Mouse (Mus musculus) thymus, adult 18-20 months (tissue): ENCODE results near the gene Mmp14.

ENCODE experiments used
- DNase-seq, 2 experiments: peaks; one replicate each; pipeline ENCODE4 v3.0.0; 2022; ENCODE audit warnings: mixed read lengths in 2 of 2

Gene Mmp14

DNA sequence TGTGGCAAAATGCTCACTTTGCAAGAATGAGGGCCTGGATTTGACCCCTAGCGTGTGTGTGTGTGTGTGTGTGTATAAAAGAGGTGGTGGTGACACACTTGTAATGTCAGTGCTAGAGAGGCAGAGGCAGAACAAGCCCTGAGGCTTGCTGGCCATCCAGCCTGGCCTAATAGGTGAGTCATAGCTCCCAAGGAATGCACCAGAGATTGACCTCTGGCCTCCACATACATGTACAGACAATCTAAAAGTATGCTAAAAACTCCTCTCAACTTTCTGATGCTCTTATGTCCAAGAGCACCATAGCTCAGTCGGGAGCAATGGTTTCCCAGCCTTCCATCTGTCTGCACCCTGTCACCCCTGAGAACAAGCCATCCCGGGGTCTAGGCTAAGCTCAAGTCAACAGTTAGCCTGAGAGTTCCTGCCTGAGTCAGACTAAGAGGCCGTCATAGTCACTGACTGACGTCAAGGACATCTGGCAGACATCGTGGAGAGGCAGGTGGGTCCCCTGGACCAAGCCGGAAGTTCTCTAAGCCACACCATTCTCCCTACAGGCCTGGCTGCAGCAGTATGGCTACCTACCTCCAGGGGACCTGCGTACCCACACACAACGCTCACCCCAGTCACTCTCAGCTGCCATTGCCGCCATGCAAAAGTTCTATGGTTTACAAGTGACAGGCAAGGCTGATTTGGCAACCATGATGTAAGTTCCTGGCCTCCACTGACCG is 3.9 kb downstream of the Mmp14 start:
- no peak for DNase-seq

DNA sequence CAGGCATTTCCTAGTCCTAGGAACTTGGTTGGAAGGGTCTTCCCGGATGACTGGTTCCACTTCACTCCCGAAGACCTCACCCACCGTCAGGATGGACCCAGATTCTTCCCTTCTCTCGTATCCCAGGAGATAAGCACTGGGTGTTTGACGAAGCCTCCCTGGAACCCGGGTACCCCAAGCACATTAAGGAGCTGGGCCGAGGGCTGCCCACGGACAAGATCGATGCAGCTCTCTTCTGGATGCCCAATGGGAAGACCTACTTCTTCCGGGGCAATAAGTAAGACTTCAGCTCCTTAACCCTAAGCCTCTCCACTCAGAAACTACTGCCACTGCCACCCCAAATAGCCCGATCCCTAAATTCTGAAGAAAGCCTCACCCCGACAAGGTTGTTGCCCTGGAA is 7.7 kb downstream of the Mmp14 start:
- DNase-seq: no peak

GRCm38 (mm10) chr14:54439610-54440009 is 8.2 kb downstream of the Mmp14 start:
- no peak for DNase-seq

DNA sequence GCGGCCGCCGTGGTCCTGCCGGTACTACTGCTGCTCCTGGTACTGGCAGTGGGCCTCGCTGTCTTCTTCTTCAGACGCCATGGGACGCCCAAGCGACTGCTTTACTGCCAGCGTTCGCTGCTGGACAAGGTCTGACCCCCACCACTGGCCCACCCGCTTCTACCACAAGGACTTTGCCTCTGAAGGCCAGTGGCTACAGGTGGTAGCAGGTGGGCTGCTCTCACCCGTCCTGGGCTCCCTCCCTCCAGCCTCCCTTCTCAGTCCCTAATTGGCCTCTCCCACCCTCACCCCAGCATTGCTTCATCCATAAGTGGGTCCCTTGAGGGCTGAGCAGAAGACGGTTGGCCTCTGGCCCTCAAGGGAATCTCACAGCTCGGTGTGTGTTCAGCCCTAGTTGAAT is 9.1 kb downstream of the Mmp14 start:
- no peak for DNase-seq

GRCm38 (mm10) chr14:54441365-54441764 is 10.0 kb downstream of the Mmp14 start:
- no peak for DNase-seq

DNA sequence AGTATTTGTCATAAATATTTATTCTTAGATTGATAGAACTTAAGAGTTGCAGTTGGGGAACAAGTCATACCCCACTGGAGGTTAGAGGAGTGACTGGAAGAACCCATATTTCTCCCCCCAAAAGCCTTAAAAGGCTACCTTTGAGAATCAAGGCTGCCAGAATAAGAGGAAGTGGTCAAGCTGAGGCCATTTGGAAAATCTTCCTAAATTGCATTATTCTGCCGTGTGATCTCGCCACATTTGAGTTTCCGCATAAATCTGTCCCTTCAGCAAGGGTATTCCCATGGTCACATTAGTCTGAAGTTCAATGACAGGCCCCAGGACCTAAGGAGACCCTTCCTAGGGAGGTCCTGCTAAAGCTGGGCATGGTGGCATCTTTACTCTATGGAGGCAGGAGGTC is 11.1 kb downstream of the Mmp14 start:
- DNase-seq: no peak

- DNase-seq: no peak
Observed at GRCm38 (mm10) chr14:54443196-54443595, 11.8 kb downstream of the Mmp14 start.

- no peak for DNase-seq
Observed at GRCm38 (mm10) chr14:54443712-54444618, 12.6 kb downstream of the Mmp14 start.

DNA sequence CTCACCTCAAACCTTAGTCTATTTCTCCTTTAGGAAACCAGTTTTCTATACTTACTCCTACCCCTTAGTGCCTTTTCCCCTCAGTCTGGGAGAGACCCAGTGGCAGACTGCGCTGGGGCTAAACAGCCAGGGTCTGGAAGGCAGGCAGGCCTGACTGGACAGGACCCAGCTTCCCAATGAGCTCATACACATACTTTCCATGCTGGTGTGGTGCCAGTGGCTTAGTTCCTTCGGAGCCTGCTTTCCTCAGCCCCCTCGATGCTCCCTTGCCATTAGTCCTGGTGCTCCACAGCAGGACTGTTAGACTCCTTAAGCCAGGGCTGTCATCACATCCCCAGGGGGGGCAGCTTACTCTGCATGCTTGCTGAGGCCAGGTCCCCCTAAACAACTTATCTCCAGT is 14.1 kb downstream of the Mmp14 start:
- DNase-seq: no peak

DNA sequence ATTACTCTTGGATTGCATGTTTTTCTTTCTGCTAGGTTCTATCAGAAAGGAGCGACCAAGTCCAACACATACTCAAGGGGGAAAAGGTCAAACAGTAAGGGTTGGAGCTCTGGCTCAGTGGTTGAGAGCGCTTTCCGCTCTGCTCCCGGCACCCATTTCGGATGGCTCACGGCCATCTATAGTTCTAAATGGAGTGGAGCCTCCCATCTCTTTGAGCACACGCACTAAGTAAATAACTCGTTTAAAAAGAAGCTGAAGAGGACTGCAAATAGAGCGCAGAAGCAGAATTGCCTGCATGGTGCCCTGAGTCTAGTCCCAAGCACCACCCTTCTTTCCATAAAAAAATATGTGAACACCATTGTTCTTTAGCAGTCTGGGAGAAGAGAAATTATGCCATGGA is 22.2 kb downstream of the Mmp14 start:
- no peak for DNase-seq

DNA sequence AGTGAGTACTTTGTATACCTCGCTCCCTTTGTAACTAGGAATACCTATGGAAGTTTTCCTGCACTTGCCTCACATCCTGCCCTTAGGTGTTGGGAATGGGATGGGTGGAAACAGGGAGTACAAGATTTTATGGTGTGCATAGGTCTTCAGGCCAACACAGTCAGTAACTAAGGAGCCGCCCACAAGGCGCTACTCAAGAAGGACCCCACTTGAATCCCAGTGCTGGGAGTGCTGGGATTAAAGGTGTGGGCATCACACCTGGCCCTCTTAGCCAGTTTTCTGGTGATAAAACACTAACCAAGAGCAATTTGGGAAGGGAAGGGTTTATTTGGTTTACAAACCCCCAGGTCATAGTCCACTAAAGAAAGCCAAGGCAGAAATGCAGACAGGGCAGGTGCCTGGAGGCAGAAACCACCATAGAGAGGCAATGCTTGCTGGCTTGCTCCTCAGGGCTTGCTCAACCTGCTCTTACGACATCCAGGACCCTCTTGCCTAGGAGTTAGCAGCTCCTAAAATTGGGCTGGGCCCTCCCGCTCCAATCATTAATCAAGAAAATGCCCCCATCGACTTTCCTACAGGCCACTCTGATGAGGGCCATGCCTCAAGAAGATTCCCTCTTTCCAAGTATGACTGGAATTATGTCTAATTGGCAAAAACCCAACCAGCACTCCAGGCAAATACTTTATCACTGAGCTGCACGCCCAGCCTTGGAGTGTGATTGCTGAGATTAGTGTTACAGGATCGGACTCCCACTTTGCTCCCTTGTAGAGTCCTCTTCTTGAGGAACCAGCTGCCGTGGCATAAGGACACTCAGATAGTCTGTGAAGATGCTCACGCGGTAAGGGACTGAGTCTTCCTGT is 23.5 kb downstream of the Mmp14 start:
- DNase-seq: no peak

DNA sequence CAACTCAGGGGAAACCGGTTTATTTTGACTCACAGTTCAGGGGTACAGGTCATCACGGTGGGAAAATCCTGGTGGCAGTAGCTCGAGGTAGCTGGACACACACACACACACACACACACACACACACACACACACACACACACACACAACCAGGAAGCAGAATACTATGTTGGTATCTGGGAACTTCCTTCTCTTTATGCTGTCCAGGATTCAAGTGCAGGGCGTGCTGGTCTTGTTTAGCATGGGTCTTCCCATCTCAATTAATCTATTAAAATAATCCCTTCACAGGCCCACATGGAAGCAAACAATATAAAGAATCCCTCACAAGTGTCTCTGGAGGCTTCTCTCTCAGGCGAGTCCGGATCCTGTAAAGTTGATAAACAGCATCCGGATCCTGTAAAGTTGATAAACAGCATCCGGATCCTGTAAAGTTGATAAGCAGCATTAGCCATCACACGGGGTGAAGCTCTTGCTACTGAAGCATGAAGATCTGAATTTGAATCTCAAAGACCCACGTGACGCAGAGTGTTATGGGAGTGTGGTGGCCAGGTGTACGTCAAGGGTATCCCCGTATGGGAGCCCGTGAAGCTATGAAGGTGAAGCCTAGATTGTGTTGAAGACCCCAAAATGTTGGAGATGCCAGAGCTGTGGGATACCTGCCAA is 26.6 kb downstream of the Mmp14 start:
- no peak for DNase-seq

GRCm38 (mm10) chr14:54462146-54462545 is 30.7 kb downstream of the Mmp14 start:
- DNase-seq: no peak

- DNase-seq: no peak
Observed at GRCm38 (mm10) chr14:54463108-54463958, 31.9 kb downstream of the Mmp14 start.

DNA sequence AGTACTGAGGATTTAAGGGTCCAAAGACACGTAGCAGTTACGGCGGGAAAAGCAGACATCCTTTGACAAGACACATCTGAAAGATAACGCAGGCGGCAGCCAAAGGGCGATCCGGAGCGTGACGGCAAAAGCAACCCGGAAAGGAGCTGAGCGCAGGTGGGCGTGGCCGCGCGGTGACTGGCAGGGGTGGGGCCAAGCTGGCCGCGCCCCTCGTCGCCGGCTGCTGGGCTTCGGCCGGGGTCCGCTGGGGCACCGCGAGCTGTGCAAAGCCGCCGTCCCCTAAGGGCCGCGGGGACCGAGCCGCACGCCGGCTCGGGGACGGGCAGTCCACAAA is 32.5 kb downstream of the Mmp14 start, which contains the start of gene Lrp10:
Gene Lrp10, plus strand, starts transcription at position 179 of the 334 bp plus-strand sequence.
- peak; percentile 86 to 89 for DNase-seq

DNA sequence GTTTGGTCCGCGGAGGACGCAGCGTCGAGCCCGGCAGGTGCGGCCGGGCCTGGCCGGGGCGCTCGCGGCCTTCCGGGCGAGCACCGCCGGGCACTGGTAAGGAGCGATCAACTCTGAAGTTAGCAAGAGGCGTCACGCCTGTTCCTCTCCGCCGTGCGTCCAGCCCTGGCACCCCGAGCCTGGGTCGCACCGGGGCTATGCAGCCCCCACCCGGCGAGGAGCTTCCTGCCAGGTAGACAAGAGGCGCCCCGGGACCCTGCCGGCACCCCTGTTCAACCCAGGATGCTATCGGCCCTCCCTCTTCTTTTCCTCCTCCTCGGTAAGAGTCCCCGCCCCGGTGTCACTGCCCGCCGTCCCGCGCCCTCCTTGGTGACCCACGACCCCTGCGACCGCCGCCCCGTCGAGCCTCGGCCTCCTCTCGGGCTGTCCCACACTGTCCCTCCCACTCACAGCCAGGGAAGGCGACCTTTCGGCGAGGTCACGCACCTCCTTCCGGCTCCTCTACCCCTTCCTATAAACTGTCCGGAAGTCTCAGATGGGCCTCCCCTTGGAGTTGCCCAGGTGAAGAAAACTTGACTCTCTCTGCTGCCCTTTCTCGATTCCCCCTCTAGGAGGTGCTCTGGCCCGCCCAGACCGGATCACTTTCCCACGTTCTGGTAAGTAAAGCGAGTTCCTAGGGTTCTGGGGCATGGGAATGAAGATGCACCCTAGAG is 33.0 kb downstream of the Mmp14 start:
- peak; percentile 71 to 82 for DNase-seq

DNA sequence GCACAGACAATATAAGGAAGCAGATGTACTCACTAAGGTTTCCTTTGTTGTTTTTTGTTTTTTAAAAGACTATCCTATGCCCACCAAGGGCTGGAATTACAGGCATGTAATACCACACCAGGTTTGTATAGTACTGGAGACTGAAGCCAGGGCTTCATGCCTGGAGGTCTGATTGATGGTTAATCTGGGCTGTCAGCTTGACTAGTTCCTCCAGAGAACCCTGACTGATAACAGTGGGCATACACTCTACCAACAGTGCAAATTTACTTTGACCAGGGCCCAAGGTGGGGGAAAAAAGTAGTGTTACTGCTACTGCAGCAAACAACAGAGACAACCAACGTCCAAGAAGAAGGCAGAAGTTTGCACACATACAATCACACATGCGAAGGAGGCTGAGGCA is 40.1 kb downstream of the Mmp14 start:
- no peak for DNase-seq

DNA sequence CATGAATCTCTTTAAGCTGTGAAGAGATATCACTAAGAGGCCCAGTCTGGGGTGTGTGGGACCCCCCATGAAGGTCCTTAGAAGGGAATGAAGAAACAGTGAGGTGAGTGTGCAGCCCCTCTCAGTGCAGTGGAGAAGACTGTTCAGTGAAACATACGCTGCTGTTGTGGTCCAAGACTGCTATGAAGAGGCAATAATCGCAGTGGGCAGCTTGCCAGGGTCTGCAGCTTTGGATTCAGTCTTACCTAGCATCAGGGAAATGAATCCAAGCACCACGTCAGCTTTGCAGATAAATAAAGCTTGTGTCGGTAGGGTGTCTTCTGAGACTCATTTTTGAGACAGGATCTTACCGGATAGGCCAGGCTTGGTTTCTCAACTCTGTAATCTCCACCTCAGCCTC is 41.3 kb downstream of the Mmp14 start:
- DNase-seq: no peak

DNA sequence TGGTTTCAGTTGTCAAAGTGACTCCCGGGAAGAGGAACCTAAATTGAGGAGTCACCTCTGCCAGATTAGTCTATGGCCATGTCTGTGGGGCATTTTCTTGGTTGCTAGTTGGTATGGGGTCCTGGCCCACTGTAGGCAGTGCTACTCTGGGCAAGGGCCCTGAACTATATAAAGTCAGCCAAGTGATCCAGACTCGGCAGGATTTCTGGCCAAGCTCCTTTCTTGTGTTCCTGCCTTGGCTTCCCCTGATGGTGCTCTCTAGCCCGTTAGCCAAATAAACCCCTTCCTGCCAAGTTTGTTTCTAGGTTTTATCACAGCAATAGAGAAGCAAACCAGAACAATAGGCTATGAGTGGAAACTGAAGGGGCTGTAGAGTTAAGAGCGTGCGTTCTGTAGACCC is 43.3 kb downstream of the Mmp14 start:
- DNase-seq: no peak

GRCm38 (mm10) chr14:54475941-54476844 is 44.8 kb downstream of the Mmp14 start, which contains the start of gene Rem2:
Rem2 (plus strand) TSS chr14:54476100.
- DNase-seq: no peak
